Mouse (Mus musculus) lung, embryonic 15.5 days (tissue): ENCODE results near the gene Sgk1. TPM values are rescaled to one million over a fixed set of nuclear protein-coding genes. Genes with fewer than 3 reads are reported as not detected.
A peak's percentile ranks its signal among the peaks of the same experiment; 100 is the strongest.

ENCODE experiments used
- ATAC-seq: fragments of 200-750 bp; cut with Nextera tagmentation; 2 replicates; pipeline ENCODE4 v1.8.0; 2017; ENCODE audit warnings: moderate number of reproducible peaks, borderline replicate concordance; ENCODE audit not compliant: low FRiP score, low TSS enrichment; ENCODE audit errors: extremely low read depth
- H3K27ac ChIP-seq: fragments of 300-500 bp; sonication (generic); 2 replicates; pipeline ENCODE4 v1.5.1; 2015; ENCODE audit warnings: moderate library complexity, mild to moderate bottlenecking, inconsistent platforms
- H3K27me3 ChIP-seq: fragments of 300-500 bp; sonication (generic); 2 replicates; pipeline ENCODE4 v1.6.1; 2015; ENCODE audit warnings: inconsistent platforms
- H3K36me3 ChIP-seq: fragments of 300-500 bp; sonication (generic); 2 replicates; pipeline ENCODE4 v1.6.1; 2015; ENCODE audit warnings: inconsistent platforms
- H3K4me1 ChIP-seq: fragments of 300-500 bp; sonication (generic); 2 replicates; pipeline ENCODE4 v1.6.1; 2015; ENCODE audit warnings: inconsistent platforms
- H3K4me2 ChIP-seq: fragments of 300-500 bp; sonication (generic); 2 replicates; pipeline ENCODE4 v1.6.1; 2015; ENCODE audit warnings: inconsistent platforms, mild to moderate bottlenecking, moderate library complexity
- H3K4me3 ChIP-seq: fragments of 300-500 bp; sonication (generic); 2 replicates; pipeline ENCODE4 v1.5.1; 2015; ENCODE audit warnings: mild to moderate bottlenecking, inconsistent platforms
- H3K9ac ChIP-seq: fragments of 300-500 bp; sonication (generic); 2 replicates; pipeline ENCODE4 v1.6.1; 2015; ENCODE audit warnings: inconsistent platforms
- H3K9me3 ChIP-seq: fragments of 300-500 bp; sonication (generic); 2 replicates; pipeline ENCODE4 v1.6.1; 2016; ENCODE audit warnings: inconsistent platforms
- WGBS: fragments of 180-500 bp; shearing (Covaris S2); methylation state at CpG from one replicate; pipeline ENCODE4 v1.1.7; 2015; 5-methylcytosine and 5-hydroxymethylcytosine counted together
- polyA plus RNA-seq: library from polyadenylated mRNA; unstranded; fragments of >200 nt; fragmentation: Nextera tagmentation; extraction: Ambion mirVana; gene quantifications from 2 replicates; pipeline ENCODE4 v1.2.1, GENCODE M21; 2015

Gene Sgk1
- polyA plus RNA-seq, 1 experiment from 2014 or later: 47.1 TPM

- H3K4me2 ChIP-seq: no peak overlapping the region
- 75% methylated on average over 6 of the region's 6 CpGs for WGBS
- ATAC-seq: no peak
These were observed 98.9 kb downstream of the Sgk1 start for GRCm38 (mm10) chr10:21980780-21981435.

GRCm38 (mm10) chr10:21982303-21982702 lies 100.3 kb downstream of the Sgk1 start:
- H3K27me3 ChIP-seq: no peaks in the 10 kb centered on the region
- no peak for ATAC-seq
- no peak overlapping the region for H3K27ac ChIP-seq
- no peaks in the 10 kb centered on the region for H3K36me3 ChIP-seq
- H3K4me2 ChIP-seq: no peak overlapping the region
- H3K9ac ChIP-seq: no peak overlapping the region
- H3K4me3 ChIP-seq: no peak overlapping the region
- WGBS: 83% methylated on average over 2 of the region's 2 CpGs
- no peaks in the 10 kb centered on the region for H3K9me3 ChIP-seq
- no peaks in the 10 kb centered on the region for H3K4me1 ChIP-seq

More at GRCm38 (mm10) chr10:21980780-21981435, 98.9 kb downstream of the Sgk1 start:
- no peaks in the 10 kb centered on the region for H3K27me3 ChIP-seq
- no peak overlapping the region for H3K9ac ChIP-seq
- no peaks in the 10 kb centered on the region for H3K4me1 ChIP-seq
- no peak overlapping the region for H3K27ac ChIP-seq
- no peaks in the 10 kb centered on the region for H3K9me3 ChIP-seq
- no peak overlapping the region for H3K4me3 ChIP-seq
- H3K36me3 ChIP-seq: no peaks in the 10 kb centered on the region

GRCm38 (mm10) chr10:21988489-21988888 lies 106.5 kb downstream of the Sgk1 start:
- Histone ChIP-seq H3K4me1 (peaks cover 23% of the 10 kb centered on the region), H3K36me3 (no peaks in the 10 kb centered on the region), H3K4me3 (no peak overlapping the region), H3K27me3 (peaks cover 6% of the 10 kb centered on the region; the same call in 1 of the 2 replicates), H3K9ac (no peak overlapping the region), H3K9me3 (no peaks in the 10 kb centered on the region), H3K27ac (no peak overlapping the region), H3K4me2 (no peak overlapping the region)
- no peak for ATAC-seq
- 69% methylated on average over 5 of the region's 5 CpGs for WGBS

GRCm38 (mm10) chr10:21991351-21991840 lies 109.4 kb downstream of the Sgk1 start:
- Histone ChIP-seq H3K4me1 (peaks cover 23% of the 10 kb centered on the region), H3K9ac (no peak overlapping the region), H3K36me3 (no peaks in the 10 kb centered on the region), H3K27ac (no peak overlapping the region; the same call in 1 of the 2 replicates), H3K4me2 (peak overlapping the region; percentile 90), H3K9me3 (no peaks in the 10 kb centered on the region), H3K4me3 (peak overlapping the region; percentile 59), H3K27me3 (peaks cover 6% of the 10 kb centered on the region; the same call in 1 of the 2 replicates)
- 21% methylated on average over 17 of the region's 17 CpGs for WGBS
- no peak for ATAC-seq

GRCm38 (mm10) chr10:21991986-21992833 lies 110.2 kb downstream of the Sgk1 start:
- H3K27me3 ChIP-seq: peaks cover 6% of the 10 kb centered on the region; the same call in 1 of the 2 replicates
- H3K9me3 ChIP-seq: no peaks in the 10 kb centered on the region
- peak overlapping the region; percentile 59 for H3K4me3 ChIP-seq
- ATAC-seq: no peak
- H3K4me2 ChIP-seq: peak overlapping the region; percentile 90
- H3K27ac ChIP-seq: peak overlapping the region; percentile 97; the same call in 1 of the 2 replicates
- peaks cover 23% of the 10 kb centered on the region for H3K4me1 ChIP-seq
- 0 out of 2 replicates have a peak, but pooled peaks cover 6% of the 10 kb centered on the region for H3K36me3 ChIP-seq
- 0 out of 2 replicates have a peak overlapping the region, but pooled peaks have one; percentile 4 for H3K9ac ChIP-seq
- WGBS: 18% methylated on average over 17 of the region's 17 CpGs

- 0 out of 2 replicates have a peak, but pooled peaks cover 7% of the 10 kb centered on the region for H3K36me3 ChIP-seq
- peak overlapping the region; percentile 90 for H3K4me2 ChIP-seq
- H3K4me3 ChIP-seq: peak overlapping the region; percentile 59
- WGBS: 1% methylated on average over 30 of the region's 30 CpGs
- peaks cover 6% of the 10 kb centered on the region; the same call in 1 of the 2 replicates for H3K27me3 ChIP-seq
- peaks cover 23% of the 10 kb centered on the region for H3K4me1 ChIP-seq
- ATAC-seq: peak; percentile 32; the same call in 1 of the 2 replicates
- H3K9me3 ChIP-seq: no peaks in the 10 kb centered on the region
- H3K9ac ChIP-seq: peak overlapping the region; percentile 42
- peak overlapping the region; percentile 97 for H3K27ac ChIP-seq
These were observed 111.0 kb downstream of the Sgk1 start for GRCm38 (mm10) chr10:21992834-21993514.

- Histone ChIP-seq H3K27me3 (peaks cover 6% of the 10 kb centered on the region; the same call in 1 of the 2 replicates), H3K4me1 (peaks cover 23% of the 10 kb centered on the region), H3K4me2 (peak overlapping the region; percentile 90), H3K9ac (peak overlapping the region; percentile 69), H3K27ac (peak overlapping the region; percentile 97), H3K36me3 (0 out of 2 replicates have a peak, but pooled peaks cover 7% of the 10 kb centered on the region), H3K4me3 (peak overlapping the region; percentile 59), H3K9me3 (no peaks in the 10 kb centered on the region)
- ATAC-seq: peak; percentile 75
- WGBS: under 1% methylated on average over 57 of the region's 60 CpGs
These were observed 111.8 kb downstream of the Sgk1 start for GRCm38 (mm10) chr10:21993515-21994373.

GRCm38 (mm10) chr10:21994431-21994914 lies 112.5 kb downstream of the Sgk1 start:
- Histone ChIP-seq H3K27ac (peak overlapping the region; percentile 97), H3K4me2 (peak overlapping the region; percentile 90), H3K9me3 (no peaks in the 10 kb centered on the region), H3K36me3 (0 out of 2 replicates have a peak, but pooled peaks cover 7% of the 10 kb centered on the region), H3K4me1 (peaks cover 23% of the 10 kb centered on the region), H3K4me3 (peak overlapping the region; percentile 59), H3K27me3 (peaks cover 6% of the 10 kb centered on the region; the same call in 1 of the 2 replicates), H3K9ac (peak overlapping the region; percentile 69)
- 2% methylated on average over 36 of the region's 40 CpGs for WGBS
- peak; percentile 97 for ATAC-seq

- Histone ChIP-seq H3K9me3 (no peaks in the 10 kb centered on the region), H3K4me3 (peak overlapping the region; percentile 59), H3K4me1 (peaks cover 23% of the 10 kb centered on the region), H3K36me3 (0 out of 2 replicates have a peak, but pooled peaks cover 7% of the 10 kb centered on the region), H3K4me2 (peak overlapping the region; percentile 90), H3K27me3 (peaks cover 6% of the 10 kb centered on the region; the same call in 1 of the 2 replicates), H3K27ac (no peak overlapping the region), H3K9ac (peak overlapping the region; percentile 13; the same call in 1 of the 2 replicates)
- 5% methylated on average over 12 of the region's 12 CpGs for WGBS
- no peak for ATAC-seq
These were observed 113.2 kb downstream of the Sgk1 start for GRCm38 (mm10) chr10:21995221-21995620.

- no peak for ATAC-seq
- Histone ChIP-seq H3K27ac (no peak overlapping the region), H3K36me3 (0 out of 2 replicates have a peak, but pooled peaks cover 7% of the 10 kb centered on the region), H3K4me1 (peaks cover 23% of the 10 kb centered on the region), H3K27me3 (peaks cover 6% of the 10 kb centered on the region; the same call in 1 of the 2 replicates), H3K9ac (peak overlapping the region; percentile 36), H3K4me2 (peak overlapping the region; percentile 90), H3K4me3 (peak overlapping the region; percentile 59), H3K9me3 (no peaks in the 10 kb centered on the region)
- WGBS: 46% methylated on average over 11 of the region's 11 CpGs
These were observed 113.8 kb downstream of the Sgk1 start for GRCm38 (mm10) chr10:21995661-21996308.
